ENCODE assay signal across 8 mouse cellular contexts in the genomic region with DNA sequence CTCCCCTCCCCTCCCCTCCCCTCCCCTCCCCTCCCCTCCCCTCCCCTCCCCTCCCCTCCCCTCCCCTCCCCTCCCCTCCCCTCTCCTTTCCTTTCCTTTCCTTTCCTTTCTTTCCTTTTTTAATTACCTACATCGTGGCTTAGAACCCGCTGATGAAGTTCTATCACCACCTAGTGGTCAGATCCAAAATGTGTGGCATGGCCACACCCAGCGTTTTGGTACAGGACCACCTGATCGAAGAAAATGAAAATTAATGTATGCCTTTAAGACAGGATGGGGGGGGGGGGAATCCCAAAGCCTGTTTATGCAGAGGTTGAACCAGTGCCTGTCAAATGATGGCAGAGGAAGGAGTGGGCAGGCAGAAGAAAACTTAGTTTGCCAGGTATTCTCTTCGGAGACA.
DNase-seq lines count a peak whose midpoint lies in the region; ATAC-seq and TF ChIP-seq lines count a peak whose summit lies in the region.

No protein-coding gene starts in this region.

- intact Hi-C loops in left cerebral cortex, postnatal 4 days (cut with DNase I) = loop anchor here (2.0 to 5.0 kb wide), 2 partner anchors 1017 to 1115 kb away; partner anchors contain the start of gene Adra2a

- TF ChIP-seq POLR2A in ES-Bruce4 (IDR thresholded peaks at IDR 0.05; ENCODE audit: insufficient read depth, low read length) = no peak

- H3K4me1 ChIP-seq in forebrain, embryonic 10.5 days = peaks cover 17% of the 10 kb centered on the region
- peaks cover 9% of the 10 kb centered on the region for H3K4me1 ChIP-seq in forebrain, embryonic 12.5 days
- H3K4me1 ChIP-seq in ES-Bruce4 (ENCODE audit: control insufficient read depth, insufficient read depth, low read length) = no peaks in the 10 kb centered on the region
- H3K4me1 ChIP-seq in hindbrain, embryonic 16.5 days (ENCODE audit: control insufficient read depth, insufficient read depth, low read depth, low read length) = peaks cover 7% of the 10 kb centered on the region
- H3K4me1 ChIP-seq in midbrain, embryonic 14.5 days (ENCODE audit: control insufficient read depth, insufficient read depth, low read length) = peaks cover 6% of the 10 kb centered on the region

- H3K27ac ChIP-seq in forebrain, embryonic 10.5 days = no peak overlapping the region
- H3K27ac ChIP-seq in forebrain, embryonic 12.5 days = no peak overlapping the region
- no peak overlapping the region for H3K27ac ChIP-seq in ES-Bruce4 (ENCODE audit: insufficient read depth, low read length)
- H3K27ac ChIP-seq in hindbrain, embryonic 16.5 days (ENCODE audit: low read depth, low read length) = no peak overlapping the region
- no peak overlapping the region for H3K27ac ChIP-seq in midbrain, embryonic 14.5 days (replicated peaks; ENCODE audit: low read depth, low read length)

- peaks cover 6% of the 10 kb centered on the region for H3K36me3 ChIP-seq in forebrain, embryonic 10.5 days (replicated peaks)
- H3K36me3 ChIP-seq in forebrain, embryonic 12.5 days (replicated peaks) = peaks cover 4% of the 10 kb centered on the region
- no peaks in the 10 kb centered on the region for H3K36me3 ChIP-seq in ES-Bruce4 (ENCODE audit: control insufficient read depth, insufficient read depth, low read length, poor library complexity, severe bottlenecking)
- no peaks in the 10 kb centered on the region for H3K36me3 ChIP-seq in hindbrain, embryonic 16.5 days (ENCODE audit: control insufficient read depth, insufficient read depth, low read length)
- no peaks in the 10 kb centered on the region for H3K36me3 ChIP-seq in midbrain, embryonic 14.5 days (ENCODE audit: control insufficient read depth, insufficient read depth, low read length)

- H3K4me2 ChIP-seq in forebrain, embryonic 12.5 days = no peak overlapping the region
- H3K4me2 ChIP-seq in hindbrain, embryonic 16.5 days (ENCODE audit: low read length) = no peak overlapping the region
- H3K4me2 ChIP-seq in midbrain, embryonic 14.5 days (ENCODE audit: low read length) = 0 out of 2 replicates have a peak overlapping the region, but pooled peaks have one; percentile 15

- no peak overlapping the region for H3K9ac ChIP-seq in forebrain, embryonic 12.5 days
- H3K9ac ChIP-seq in ES-Bruce4 (ENCODE audit: low read depth, poor library complexity, severe bottlenecking) = no peak overlapping the region
- H3K9ac ChIP-seq in hindbrain, embryonic 16.5 days (ENCODE audit: low read depth, low read length) = no peak overlapping the region
- no peak overlapping the region for H3K9ac ChIP-seq in midbrain, embryonic 14.5 days (replicated peaks; ENCODE audit: low read length)

- no peak overlapping the region; the same call in 1 of the 2 replicates for H3K4me3 ChIP-seq in forebrain, embryonic 10.5 days
- no peak overlapping the region for H3K4me3 ChIP-seq in forebrain, embryonic 12.5 days (replicated peaks)
- H3K4me3 ChIP-seq in ES-Bruce4 (ENCODE audit: low read depth, low read length) = no peak overlapping the region
- no peak overlapping the region for H3K4me3 ChIP-seq in hindbrain, embryonic 16.5 days (ENCODE audit: low read length)
- H3K4me3 ChIP-seq in midbrain, embryonic 14.5 days (replicated peaks; ENCODE audit: low read depth, low read length) = no peak overlapping the region

- H3K27me3 ChIP-seq in forebrain, embryonic 10.5 days (ENCODE audit: poor library complexity, severe bottlenecking) = 0 out of 2 replicates have a peak, but pooled peaks cover 5% of the 10 kb centered on the region
- H3K27me3 ChIP-seq in forebrain, embryonic 12.5 days = no peaks in the 10 kb centered on the region
- H3K27me3 ChIP-seq in ES-Bruce4 (ENCODE audit: control insufficient read depth, insufficient read depth, low read length, poor library complexity, severe bottlenecking) = no peaks in the 10 kb centered on the region
- no peaks in the 10 kb centered on the region for H3K27me3 ChIP-seq in hindbrain, embryonic 16.5 days (replicated peaks; ENCODE audit: control insufficient read depth, insufficient read depth, low read length)
- no peaks in the 10 kb centered on the region for H3K27me3 ChIP-seq in midbrain, embryonic 14.5 days (ENCODE audit: control insufficient read depth, insufficient read depth, low read length)

- peak; percentile 53 for DNase-seq in forebrain, embryonic 10.5 days (ENCODE audit: extremely low spot score, low spot score)
- DNase-seq in cerebellum, postnatal 25 days = peak; percentile 42 to 69
- DNase-seq in left cerebral cortex, postnatal 4 days = peak; percentile 45
- DNase-seq in midbrain, embryonic 14.5 days = peak; percentile 92
- DNase-seq in thymus, postnatal 36 days = peak; percentile 20 to 26

- peak; percentile 8 for TF ChIP-seq CTCF in ES-Bruce4 (IDR thresholded peaks at IDR 0.05; ENCODE audit: low read depth, low read length)

- ATAC-seq in forebrain, embryonic 12.5 days (ENCODE audit: low FRiP score) = no peak; the same call in 1 of the 2 replicates
- ATAC-seq in hindbrain, embryonic 16.5 days = peak; percentile 43
- peak; percentile 39 for ATAC-seq in midbrain, embryonic 14.5 days (ENCODE audit: low FRiP score, low TSS enrichment)

- 34% methylated on average over 5 of the region's 5 CpGs for WGBS in forebrain, embryonic 10.5 days
- WGBS in forebrain, embryonic 12.5 days = 26% methylated on average over 5 of the region's 5 CpGs
- 26% methylated on average over 4 of the region's 5 CpGs for WGBS in hindbrain, embryonic 16.5 days
- 25% methylated on average over 5 of the region's 5 CpGs for WGBS in midbrain, embryonic 14.5 days

- no peak for TF ChIP-seq EP300 in ES-Bruce4 (IDR thresholded peaks at IDR 0.05; ENCODE audit: insufficient read depth, low read depth, low read length)

- H3K9me3 ChIP-seq in forebrain, embryonic 10.5 days = peaks cover 14% of the 10 kb centered on the region; the same call in 1 of the 2 replicates
- no peaks in the 10 kb centered on the region for H3K9me3 ChIP-seq in forebrain, embryonic 12.5 days
- peaks cover 9% of the 10 kb centered on the region for H3K9me3 ChIP-seq in ES-Bruce4 (replicated peaks; ENCODE audit: control insufficient read depth, insufficient read depth, low read length, poor library complexity, severe bottlenecking)
- H3K9me3 ChIP-seq in hindbrain, embryonic 16.5 days (ENCODE audit: control insufficient read depth, low read length) = no peaks in the 10 kb centered on the region
- H3K9me3 ChIP-seq in midbrain, embryonic 14.5 days (ENCODE audit: control insufficient read depth, low read length) = no peaks in the 10 kb centered on the region

Comparison
In these comparisons a context has a peak if more than half of its experiments do, and no peak if none do; other contexts are left out.
1. DNase-seq: peak in every context shown above with its lines; median percentile 92 in midbrain, embryonic 14.5 days; 56 in cerebellum, postnatal 25 days; 53 in forebrain, embryonic 10.5 days; 45 in left cerebral cortex, postnatal 4 days; 23 in thymus, postnatal 36 days.